Mouse (Mus musculus) gastrocnemius, postnatal 36 days (tissue): ENCODE data around the gene Mapk14. TPM values are rescaled to one million over a fixed set of nuclear protein-coding genes. Genes with fewer than 3 reads are reported as not detected.
A peak's percentile ranks its signal among the peaks of the same experiment; 100 is the strongest.

Source experiments
- DNase-seq, 2 experiments: peaks; one replicate each; pipeline ENCODE4 v3.0.0; 2022
- intact Hi-C: fragments of 180-260 bp; cut with DNase I; formaldehyde crosslinking; loops from one replicate; pipeline ENCODE4 v1.15.1; 2025
- long read RNA-seq, 2 experiments: library from polyadenylated mRNA; stranded (forward); transcript quantifications; one replicate each; pipeline ENCODE4 v2.0.0; 2021
- total RNA-seq, 2 experiments: library from RNA; stranded (reverse); gene quantifications; 2 replicates each; pipeline ENCODE4 v1.2.3; 2021

The Mapk14 gene
- total RNA-seq = 10 to 100 TPM; 83.0 to 98.3 TPM
- long read RNA-seq, experiment 1, transcript Mapk14-202 (12 exons, 3,548 nt) = major isoform, 28 of 65 reads
- long read RNA-seq, experiment 1, partial matches to known transcripts = 32 of 65 reads
- long read RNA-seq, experiment 1, other reads (novel, unspliced or antisense) = 4 of 65 reads
- long read RNA-seq, experiment 2, transcript Mapk14-202 (12 exons, 3,548 nt) = major isoform, 33 of 61 reads
- long read RNA-seq, experiment 2, partial matches to known transcripts = 5 of 61 reads
- long read RNA-seq, experiment 2, other reads (novel, unspliced or antisense) = 23 of 61 reads

DNA sequence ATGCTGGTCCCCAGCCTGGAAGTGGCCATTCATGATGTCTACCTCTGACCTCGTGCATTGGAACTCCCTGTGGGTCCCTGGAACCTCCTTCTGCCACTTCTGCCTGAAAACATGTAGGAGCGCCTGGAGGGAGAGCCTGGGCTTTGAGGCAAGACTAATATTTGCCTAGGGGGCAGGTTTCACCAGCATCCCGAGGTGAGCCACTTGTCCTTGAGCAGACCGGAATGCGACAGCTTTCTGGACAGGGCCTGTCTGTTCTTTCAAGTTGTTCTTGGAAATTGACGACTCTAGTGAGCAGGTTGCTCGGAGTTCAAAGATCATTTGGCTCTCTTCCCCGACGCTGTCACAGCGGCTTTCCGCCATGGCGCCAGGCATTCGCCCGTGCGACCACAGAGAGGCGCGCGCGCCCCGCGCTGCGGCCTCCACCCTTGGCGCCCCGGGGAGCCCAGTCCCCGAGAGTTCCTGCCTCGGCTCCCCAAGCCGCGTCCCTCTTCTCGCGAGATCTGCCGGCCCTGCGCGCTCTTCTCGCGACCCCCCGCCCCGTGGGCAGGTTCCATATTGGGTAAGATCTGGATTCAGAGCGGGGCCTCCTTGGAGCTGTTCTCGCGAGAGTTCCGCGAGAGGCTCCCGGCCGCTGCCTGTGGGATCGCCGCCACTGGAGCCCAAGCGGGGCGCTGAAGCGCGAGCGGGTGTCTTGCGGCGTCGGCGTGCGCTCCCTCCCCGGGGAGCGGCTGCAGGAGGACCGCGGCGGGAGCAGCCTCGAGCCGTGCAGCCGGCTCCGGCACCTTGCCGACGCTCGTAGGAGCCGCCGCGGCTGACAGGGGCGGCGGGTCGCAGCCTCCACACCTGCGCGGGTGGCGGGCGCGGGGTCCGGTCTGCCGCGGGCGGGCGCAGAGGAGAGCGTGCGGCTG lies at the start of gene Mapk14:
Gene Mapk14 (plus strand): TSS at position 554 of the 911 bp plus-strand sequence.
- intact Hi-C loops = loop anchor here (5.0 kb wide), 2 partner anchors 51 to 111 kb away; partner anchors contain the start of gene Brpf3
- DNase-seq = peak; percentile 98 to 100

DNA sequence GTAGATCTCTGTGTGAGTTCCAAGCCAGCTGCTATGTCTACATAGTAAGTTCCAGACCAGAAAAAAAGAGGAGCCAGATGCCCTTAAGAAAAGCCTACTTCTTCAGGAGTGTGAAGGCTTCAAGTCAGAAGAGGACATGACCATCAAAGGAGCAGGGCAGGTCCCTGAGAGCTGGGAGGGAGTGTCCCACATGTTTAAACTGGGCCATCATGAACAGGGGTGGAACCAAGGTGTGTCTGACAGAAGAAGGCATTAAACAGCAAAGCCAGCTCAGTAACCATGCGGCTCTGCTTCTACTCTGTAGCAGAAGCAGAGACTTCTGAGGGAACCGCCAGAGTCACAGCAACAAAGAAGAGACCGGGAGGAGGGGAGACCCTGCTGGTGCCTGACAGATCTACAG lies 47.4 kb upstream of the Mapk14 start:
- DNase-seq = no peak

DNA sequence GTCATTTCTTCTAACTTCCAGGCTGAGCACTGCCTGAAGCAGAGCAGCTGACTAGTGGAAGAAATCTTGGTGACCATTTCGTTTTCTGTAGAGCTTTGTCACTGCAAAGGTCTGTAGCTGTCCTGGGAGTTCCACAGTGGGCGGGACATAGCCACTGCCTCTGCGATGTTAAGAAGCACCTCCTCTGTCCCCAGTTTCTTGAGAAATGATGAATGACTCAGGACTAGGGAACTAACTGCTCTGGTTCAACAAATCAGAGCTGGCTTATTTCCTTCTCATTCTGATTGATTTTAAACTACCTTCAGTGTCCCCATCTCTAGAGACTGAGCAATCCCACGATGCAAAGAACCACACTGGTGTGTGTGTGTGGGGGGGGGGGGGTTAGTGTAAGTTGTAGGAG lies 47.0 kb upstream of the Mapk14 start:
- intact Hi-C loops = loop anchor here (10.0 kb wide), 1 partner anchor 249 kb away; no protein-coding TSS in a partner anchor
- no peak for DNase-seq

More for the DNA sequence above, 47.4 kb upstream of the Mapk14 start:
- intact Hi-C loops = loop anchor here (10.0 kb wide), 1 partner anchor 249 kb away; no protein-coding TSS in a partner anchor

DNA sequence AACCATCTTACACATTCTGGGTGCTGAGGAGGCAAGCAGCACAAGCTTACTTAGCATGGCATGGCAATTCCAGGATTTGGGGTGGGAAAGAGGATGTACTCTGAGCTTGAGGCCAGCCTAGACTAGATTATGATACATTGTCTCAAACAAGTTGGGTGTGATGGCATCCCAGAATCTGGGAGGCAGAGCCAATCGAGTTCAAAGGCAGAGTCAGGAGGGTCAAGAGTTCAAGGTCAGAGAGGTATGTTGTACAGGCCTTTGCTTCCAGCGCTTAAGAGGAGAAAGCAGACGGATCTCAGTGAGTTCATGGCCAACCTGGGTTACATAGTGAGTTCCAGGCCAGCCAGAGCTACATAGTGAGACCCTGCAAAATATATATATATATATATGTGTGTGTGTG lies 44.9 kb upstream of the Mapk14 start:
- intact Hi-C loops = loop anchor here (5.0 to 10.0 kb wide), 2 partner anchors 54 to 251 kb away; no protein-coding TSS in a partner anchor
- DNase-seq = no peak

DNA sequence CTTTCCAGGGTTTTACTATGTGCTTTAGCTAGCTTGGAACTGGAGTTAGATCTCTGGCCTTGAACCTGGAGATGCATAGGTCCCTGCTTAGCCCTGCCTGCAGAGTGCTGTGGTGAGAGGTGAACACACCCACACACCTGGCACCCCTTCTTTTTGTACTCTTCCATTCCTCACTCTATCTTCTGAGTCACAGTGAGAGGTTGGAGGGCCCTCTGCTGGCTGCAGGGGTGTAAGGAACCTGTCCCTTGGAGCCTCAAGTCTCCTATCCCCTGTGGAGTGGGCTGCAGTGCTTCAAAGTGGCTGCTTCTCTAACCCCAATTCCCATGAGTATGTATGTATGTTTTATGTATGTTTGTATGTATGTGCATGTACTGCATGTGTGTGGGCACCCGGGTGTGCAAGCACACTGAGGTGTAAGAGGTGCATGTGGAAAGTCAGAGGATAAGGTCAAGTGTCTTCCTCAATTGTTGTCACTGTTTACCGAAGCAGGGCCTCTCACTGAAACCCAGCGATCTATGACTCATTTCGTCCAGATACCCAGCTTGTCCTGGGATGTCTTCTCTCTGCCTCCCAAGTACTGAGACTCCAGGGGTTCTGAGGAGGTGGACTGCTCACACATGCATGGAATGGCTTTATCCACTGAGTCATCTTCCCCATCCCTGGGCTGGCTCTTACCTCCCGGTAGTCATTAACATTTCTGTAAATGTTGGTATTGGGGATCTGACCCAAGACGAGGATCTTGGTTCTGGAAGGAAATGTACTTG lies 42.3 kb upstream of the Mapk14 start:
- no peak for DNase-seq
- intact Hi-C loops = loop anchor here (5.0 to 10.0 kb wide), 2 partner anchors 56 to 254 kb away; no protein-coding TSS in a partner anchor

DNA sequence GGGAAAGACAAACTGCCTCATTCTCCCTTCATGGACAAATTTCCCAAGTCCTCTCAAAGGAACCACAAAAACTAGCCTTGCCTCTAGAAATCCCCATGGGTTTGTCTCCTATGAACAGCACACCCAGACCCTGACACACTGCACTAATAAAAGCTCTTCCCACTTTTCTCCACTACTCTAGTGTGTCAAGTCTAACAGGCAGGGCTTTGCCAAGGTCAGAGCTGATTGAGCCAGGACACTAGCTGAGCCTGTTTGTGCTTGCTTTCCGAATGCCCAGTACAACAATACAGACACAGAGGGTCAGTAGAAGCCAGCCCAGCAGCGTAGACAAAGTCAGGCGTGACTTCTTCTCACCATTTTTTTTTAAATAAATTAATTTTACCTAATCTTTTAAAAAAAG lies 40.9 kb upstream of the Mapk14 start:
- DNase-seq = no peak
- intact Hi-C loops = no loop called here

DNA sequence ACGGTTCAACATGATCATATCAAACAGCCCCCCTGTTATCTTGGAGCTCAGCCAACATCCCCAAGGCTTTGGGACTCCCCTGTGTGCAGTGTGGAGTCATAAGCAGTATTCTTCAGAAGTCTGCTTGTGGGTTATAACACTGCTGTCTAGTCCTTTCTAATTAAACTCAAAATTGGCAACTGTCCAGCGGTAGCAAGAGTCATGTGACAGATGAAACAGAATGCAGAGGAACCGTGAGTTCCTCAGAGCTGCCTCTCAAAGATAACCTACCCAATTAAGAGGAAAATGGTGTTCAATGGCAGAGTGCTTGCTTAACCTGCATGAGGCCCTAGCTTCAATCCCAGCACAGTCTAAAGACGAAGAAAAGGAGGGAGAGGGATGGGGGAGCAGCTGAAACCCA lies 33.2 kb upstream of the Mapk14 start:
- intact Hi-C loops = no loop called here
- DNase-seq = no peak

DNA sequence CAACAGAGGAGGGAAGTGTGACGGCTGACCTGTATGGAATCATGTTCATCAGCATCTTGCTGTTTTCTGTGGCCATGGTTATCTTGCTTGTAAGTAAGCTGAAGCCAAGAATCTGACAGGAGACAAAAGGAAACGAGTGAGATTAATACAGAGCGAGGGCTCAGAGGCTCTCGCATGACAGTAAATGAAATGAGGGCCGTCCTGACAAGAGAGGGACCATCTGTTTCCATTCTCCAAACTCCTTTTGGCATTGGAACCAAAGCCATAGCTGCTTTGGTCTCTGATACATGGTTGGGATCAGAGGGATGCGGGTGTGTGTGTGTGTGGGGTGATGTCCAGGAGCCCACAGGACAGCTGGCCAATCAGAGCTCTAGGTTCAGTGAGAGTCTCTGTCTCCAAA lies 31.6 kb upstream of the Mapk14 start:
- intact Hi-C loops = no loop called here
- no peak for DNase-seq

DNA sequence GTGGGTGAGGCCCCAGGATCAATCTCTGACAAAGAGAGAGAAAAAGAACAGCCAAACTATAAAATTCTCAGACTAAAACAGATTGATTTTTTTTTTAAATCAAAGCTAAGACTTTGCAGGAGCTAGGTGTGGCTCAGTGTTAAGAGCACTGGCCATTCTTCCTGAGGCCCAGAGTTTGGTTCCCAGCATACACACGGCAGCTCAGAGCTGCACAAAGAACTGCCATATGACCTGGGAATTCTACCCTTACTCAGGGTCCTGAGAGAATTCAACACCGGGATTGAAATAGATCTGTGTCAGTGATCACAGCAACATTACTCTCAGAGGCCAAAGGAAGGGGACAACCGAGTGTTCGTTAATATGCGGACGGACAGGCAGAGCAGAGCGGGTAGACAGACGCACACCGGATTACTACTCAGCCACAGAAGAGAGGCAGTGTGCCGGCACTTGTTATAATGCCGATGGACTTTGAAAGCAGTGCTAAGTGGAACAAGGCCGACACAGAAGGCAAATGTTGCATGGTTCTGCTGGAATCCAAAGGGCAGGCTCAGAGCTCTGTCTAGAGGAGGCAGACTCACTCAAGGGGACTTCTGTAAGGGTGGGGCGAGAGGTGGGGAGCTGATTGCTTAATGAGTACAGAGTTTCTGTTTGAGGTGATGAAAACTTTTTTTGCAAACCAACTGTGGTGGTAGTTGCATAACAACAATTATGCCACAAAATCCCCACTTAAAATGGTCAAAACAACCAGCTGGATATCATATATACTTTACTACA lies 8.6 kb upstream of the Mapk14 start:
- intact Hi-C loops = no loop called here

DNA sequence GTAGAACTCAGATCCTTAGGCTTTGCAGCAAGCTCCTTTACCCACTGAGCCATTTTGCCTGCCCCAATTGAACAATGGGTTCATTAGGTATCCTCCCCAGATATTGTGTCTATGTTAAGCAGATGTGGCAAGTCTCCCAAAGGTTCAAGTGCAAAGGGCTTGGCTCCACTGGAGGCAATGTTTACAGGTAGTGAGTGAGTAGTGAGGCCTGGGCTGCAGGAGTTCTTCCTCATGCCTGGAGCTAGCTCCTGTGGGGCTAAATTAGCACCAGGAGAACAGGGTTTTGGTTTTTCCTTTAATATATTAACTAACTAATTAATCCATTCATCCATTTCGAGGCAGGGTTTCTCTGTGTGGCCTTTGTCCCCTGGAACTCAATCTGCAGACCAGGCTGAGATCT lies 7.5 kb upstream of the Mapk14 start:
- DNase-seq = no peak
- intact Hi-C loops = no loop called here

More for the DNA sequence above, 8.6 kb upstream of the Mapk14 start:
- no peak for DNase-seq

DNA sequence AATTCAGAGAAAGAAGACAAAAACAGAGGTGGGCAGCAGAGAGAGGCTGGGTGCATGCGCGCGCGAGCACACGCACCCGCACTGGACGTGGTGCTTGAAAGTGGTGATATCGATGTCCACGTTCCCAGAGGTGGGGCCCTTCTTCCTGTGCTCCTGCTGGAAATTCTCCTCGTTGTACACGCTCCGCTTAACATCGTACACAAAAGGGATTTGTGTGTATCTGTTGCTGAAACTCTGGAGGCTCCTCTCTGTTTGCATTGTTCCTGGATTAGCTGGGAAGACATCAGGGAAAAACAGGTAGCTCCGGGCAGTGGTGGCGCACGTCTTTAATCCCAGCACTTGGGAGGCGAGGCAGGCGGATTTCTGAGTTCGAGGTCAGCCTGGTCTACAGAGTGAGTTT lies 6.5 kb upstream of the Mapk14 start:
- intact Hi-C loops = loop anchor here (5.0 kb wide), 2 partner anchors 78 to 243 kb away; no protein-coding TSS in a partner anchor
- no peak for DNase-seq

DNA sequence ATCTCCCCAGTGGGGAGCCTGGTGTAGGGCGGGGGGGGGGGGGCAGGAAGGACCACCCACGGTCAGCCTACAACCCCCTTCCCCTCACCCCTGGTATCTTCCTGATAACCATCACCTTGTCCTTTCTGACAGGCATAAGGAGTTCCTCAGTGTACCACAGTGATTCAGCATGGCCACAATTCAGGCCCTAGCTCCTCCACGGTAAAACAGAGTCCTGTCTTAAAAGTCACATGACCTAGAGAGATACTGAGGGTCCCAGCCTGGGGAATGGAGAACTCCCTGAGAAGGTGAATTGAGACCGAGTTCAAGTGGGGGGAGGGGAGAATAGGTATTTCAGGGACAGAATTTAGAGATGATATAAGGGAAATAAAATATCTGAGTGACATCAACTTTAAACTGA lies 3.8 kb upstream of the Mapk14 start:
- intact Hi-C loops = loop anchor here (5.0 kb wide), 2 partner anchors 75 to 240 kb away; no protein-coding TSS in a partner anchor

DNA sequence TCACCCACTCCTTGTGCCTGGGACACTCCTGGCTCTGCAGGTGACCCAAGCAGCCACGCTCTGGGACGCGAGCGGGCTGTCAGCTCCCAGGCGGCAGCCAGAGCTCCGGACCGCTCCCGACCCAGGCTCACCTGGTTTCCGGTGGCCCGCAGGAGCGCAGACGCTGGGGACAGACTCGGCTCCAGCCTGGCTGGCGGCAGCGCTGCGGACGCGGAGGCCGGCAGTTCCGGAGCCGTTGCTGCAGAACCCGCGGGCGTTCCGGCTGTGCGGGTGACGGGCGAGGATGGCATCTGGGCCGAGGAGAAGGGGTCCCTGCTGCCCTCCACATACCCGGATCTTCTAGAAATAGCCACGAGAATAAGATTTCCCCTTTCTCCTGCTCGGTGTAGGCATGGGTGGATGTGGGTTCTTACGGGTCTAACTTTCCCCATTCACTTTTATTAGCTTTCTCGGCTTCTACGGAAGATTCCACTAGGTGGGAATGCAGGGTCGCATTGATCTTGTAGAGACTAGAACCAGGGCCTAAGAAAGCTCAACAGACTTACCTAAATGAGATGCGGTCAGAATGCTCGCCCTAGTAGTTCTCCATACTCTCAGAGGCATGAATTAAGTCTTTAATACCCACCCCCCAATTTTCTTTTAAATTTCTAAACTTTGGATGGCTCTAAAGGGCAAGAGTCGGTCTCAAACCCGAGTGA lies 1.4 kb upstream of the Mapk14 start, which contains the start of gene Slc26a8:
Gene Slc26a8 (minus strand): TSS at position 648 of the 698 bp plus-strand sequence.
- DNase-seq = no peak
- intact Hi-C loops = loop anchor here (5.0 kb wide), 4 partner anchors 53 to 238 kb away; partner anchors contain the start of gene Brpf3

More for the DNA sequence above, 3.8 kb upstream of the Mapk14 start:
- no peak for DNase-seq

DNA sequence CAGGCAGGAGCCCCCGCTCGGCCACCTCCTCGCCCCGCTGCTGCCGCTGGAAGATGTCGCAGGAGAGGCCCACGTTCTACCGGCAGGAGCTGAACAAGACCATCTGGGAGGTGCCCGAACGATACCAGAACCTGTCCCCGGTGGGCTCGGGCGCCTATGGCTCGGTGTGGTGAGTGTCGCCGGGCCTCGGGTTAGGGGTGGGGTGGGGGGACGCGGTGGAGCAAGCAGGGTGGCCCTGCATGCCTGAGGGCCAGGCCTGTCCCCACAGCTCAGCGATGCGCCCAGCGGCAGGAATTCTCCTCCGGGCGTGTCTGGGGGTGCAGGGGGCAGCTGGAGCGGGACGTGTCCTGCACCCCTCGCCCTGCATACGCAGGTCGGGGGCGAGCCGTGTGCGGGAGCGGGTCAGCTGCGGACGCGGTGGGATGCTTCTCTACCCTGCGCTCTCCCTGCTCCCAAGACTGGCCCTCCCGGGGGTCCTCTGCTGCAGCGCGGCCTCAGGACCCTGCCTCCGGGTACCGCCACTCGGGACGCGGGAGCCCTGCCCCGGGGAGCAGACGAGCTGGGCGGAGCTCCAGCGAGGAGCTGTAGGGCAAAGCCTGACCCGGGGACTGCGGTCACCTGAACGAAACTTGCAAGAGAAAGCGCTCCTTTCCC lies 685 bp downstream of the Mapk14 start:
- intact Hi-C loops = loop anchor here (5.0 kb wide), 2 partner anchors 50 to 110 kb away; partner anchors contain the start of gene Brpf3
- peak; percentile 43 to 45 for DNase-seq

DNA sequence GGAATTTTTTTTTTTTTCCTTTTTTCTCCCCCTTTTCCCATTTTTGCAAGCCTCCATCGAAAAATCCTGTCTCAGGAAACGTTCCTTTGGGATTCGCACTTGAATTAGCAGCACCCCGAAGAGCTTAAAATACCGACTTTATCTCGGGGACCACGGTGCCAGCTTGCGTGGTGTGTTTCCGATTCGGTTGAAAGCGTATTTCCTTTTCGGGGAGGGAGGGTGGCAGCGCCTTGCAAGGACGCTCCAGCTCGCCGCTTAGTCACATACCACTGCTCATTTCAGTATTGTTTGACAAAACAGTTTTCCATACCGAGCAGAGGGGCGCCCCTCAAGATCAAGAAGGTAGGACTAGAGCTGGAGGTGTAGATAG lies 1.2 kb downstream of the Mapk14 start:
- peak in 1 of 2 experiments; percentile 19 for DNase-seq
- intact Hi-C loops = loop anchor here (5.0 kb wide), 2 partner anchors 50 to 110 kb away; partner anchors contain the start of gene Brpf3

DNA sequence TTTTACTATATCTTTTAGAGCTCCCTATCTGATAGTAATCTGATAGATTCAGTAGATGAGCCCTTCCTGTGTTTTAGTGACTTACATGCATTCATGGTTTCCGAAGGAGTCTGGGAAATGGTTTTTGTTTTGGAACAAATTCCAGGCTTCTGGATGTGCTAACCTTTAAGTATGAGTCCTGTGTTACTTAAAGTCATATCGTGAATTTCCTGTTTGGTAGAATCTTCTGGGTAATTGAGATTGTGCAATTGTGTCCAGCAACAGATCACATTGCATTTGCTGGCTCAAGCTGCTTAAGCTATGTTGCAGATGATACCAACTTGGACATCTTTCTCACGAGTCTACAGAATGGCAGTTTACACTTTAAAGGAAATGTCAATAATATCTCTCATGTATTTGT lies 2.0 kb downstream of the Mapk14 start:
- intact Hi-C loops = loop anchor here (5.0 kb wide), 2 partner anchors 49 to 109 kb away; partner anchors contain the start of gene Brpf3
- no peak for DNase-seq

DNA sequence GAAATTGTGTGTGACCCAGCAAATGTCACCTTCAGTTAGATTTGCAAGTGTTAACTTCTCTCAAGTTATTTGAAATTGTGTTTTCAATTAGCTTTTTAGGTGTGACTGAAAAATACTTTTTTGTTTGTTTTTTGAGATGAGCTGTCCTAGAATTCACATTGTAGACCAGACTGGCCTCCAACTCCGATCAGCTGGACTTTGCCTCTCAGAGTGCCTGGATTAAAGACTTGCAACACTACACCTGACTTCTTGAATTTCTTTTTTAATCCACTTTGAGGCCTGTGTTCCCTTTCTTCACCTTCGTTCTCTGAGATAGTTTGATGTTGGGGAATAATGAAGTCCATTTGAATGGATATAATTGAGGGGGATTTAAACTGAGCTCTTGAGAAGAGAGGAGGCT lies 2.9 kb downstream of the Mapk14 start:
- no peak for DNase-seq
- intact Hi-C loops = loop anchor here (5.0 kb wide), 2 partner anchors 48 to 108 kb away; partner anchors contain the start of gene Brpf3

DNA sequence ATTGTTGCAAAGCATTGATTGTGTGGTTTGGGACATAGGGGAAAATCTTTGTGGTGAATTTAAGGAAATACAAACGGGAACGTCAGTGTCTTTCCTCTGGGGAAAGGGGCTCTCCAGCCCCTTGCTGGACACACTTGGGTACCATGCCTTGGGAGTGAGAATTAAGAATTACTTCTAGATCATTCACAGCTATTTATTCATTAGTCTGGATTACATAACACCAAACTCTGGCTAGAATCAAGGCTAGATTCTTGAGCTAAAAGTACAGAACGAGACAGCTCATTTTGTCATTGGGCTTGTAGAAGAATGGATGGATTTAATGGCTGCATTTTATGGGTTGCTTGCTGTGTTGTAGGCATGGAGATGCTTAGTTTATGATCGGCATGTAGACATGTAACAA lies 3.7 kb downstream of the Mapk14 start:
- no peak for DNase-seq
- intact Hi-C loops = loop anchor here (5.0 kb wide), 2 partner anchors 47 to 107 kb away; partner anchors contain the start of gene Brpf3
